In genomic region chr9:78395630-78396351, GRCm38 (mm10) we compare ENCODE assay signal across 8 mouse cellular contexts. TPM values are rescaled to one million over a fixed set of nuclear protein-coding genes. Genes with fewer than 3 reads are reported as not detected.
DNase-seq lines count a peak whose midpoint lies in the region; ATAC-seq and TF ChIP-seq lines count a peak whose summit lies in the region.

Ddx43 (plus strand) TSS chr9:78395777.

- peaks cover 45% of the 10 kb centered on the region for H3K27me3 ChIP-seq in forebrain, embryonic 14.5 days (replicated peaks; ENCODE audit: control insufficient read depth, insufficient read depth, low read length)

- TF ChIP-seq CTCF in left cerebral cortex, adult 2 months (IDR thresholded peaks at IDR 0.05): no peak

- H3K36me3 ChIP-seq in forebrain, embryonic 14.5 days (ENCODE audit: control insufficient read depth, insufficient read depth, low read length): no peaks in the 10 kb centered on the region

- peak within 1 kb of the TSS; percentile 38 for H3K4me3 ChIP-seq in left cerebral cortex, adult 2 months
- H3K4me3 ChIP-seq in forebrain, embryonic 14.5 days (ENCODE audit: low read depth, low read length): peak within 1 kb of the TSS; percentile 37

- WGBS in forebrain, embryonic 14.5 days: 5% methylated on average over 93 of the region's 93 CpGs

- H3K4me1 ChIP-seq in forebrain, embryonic 14.5 days (ENCODE audit: control insufficient read depth, insufficient read depth, low read length): peaks cover 4% of the 10 kb centered on the region

- peak; percentile 98 for ATAC-seq in forebrain, embryonic 14.5 days
- peak; percentile 51 to 52 for ATAC-seq in hematopoietic stem cell, adult 5-6 weeks (replicated peaks in 1 of 2; ENCODE audit: insufficient read depth in 1 of 2, low FRiP score in 2 of 2, low TSS enrichment in 1 of 2, low read depth in 1 of 2, poor library complexity in 2 of 2, severe bottlenecking in 2 of 2)

- peak within 1 kb of the TSS; percentile 2; the same call in 1 of the 2 replicates for H3K9ac ChIP-seq in forebrain, embryonic 14.5 days (ENCODE audit: low read length)

- no peaks in the 10 kb centered on the region for H3K9me3 ChIP-seq in forebrain, embryonic 14.5 days (replicated peaks; ENCODE audit: control insufficient read depth, low read length)

- H3K4me2 ChIP-seq in forebrain, embryonic 14.5 days (ENCODE audit: low read length): peak within 1 kb of the TSS; percentile 54

- intact Hi-C loops in left cerebral cortex, adult 2 months (cut with DNase I): loop anchor here (1.0 kb wide), 1 partner anchor 46 kb away; no protein-coding TSS in a partner anchor

- DNase-seq in left cerebral cortex, adult 2 months (ENCODE audit: extremely low spot score in 1 of 2, low spot score in 2 of 2): peak; percentile 18 to 26
- DNase-seq in left cerebral cortex, adult 11 months (ENCODE audit: low spot score): no peak
- peak; percentile 78 for DNase-seq in forebrain, embryonic 14.5 days (ENCODE audit: low spot score)
- DNase-seq in layer of hippocampus, postnatal 10 days (ENCODE audit: low spot score in 2 of 2): peak; percentile 42 to 53
- peak; percentile 12 for DNase-seq in lung, postnatal 25 days (ENCODE audit: low spot score)
- peak; percentile 56 for DNase-seq in retina, postnatal 7 days (ENCODE audit: low read depth, low spot score)
- peak; percentile 57 for DNase-seq in thymus, postnatal 4 days

- H3K27ac ChIP-seq in left cerebral cortex, adult 2 months: no peak within 1 kb of the TSS
- H3K27ac ChIP-seq in forebrain, embryonic 14.5 days (ENCODE audit: low read depth, low read length): no peak within 1 kb of the TSS

RNA-seq across cellular contexts. Expression of gene Ddx43, which starts in this region (rescaled TPM):
- under 1 TPM in 1 of 2 experiments, not detected in 1; 0.16 TPM for total RNA-seq in left cerebral cortex, adult 2 months (2021)
- polyA plus RNA-seq in forebrain, embryonic 14.5 days (2014; fragmentation: Nextera tagmentation; extraction: Ambion mirVana): 0.08 TPM in 1 of 2 replicates, not detected in the other
- 0.94 and 1.4 TPM in 2 replicates for total RNA-seq in hematopoietic stem cell, adult 5-6 weeks (2017)
- total RNA-seq in layer of hippocampus, postnatal 10 days (2021): under 1 TPM in 1 of 2 experiments, not detected in 1; 0.16 TPM

Comparison
In these comparisons a context has a peak if more than half of its experiments do, and no peak if none do; other contexts are left out.
1. Peak in DNase-seq and H3K4me3 ChIP-seq in left cerebral cortex, adult 2 months; RNA of the gene not detected or under 1 TPM.
2. Peak in DNase-seq, ATAC-seq, H3K4me3 ChIP-seq, H3K9ac ChIP-seq and H3K4me2 ChIP-seq in forebrain, embryonic 14.5 days; RNA of the gene not detected or under 1 TPM.
3. Peak in DNase-seq in layer of hippocampus, postnatal 10 days; RNA of the gene not detected or under 1 TPM.